Mouse (Mus musculus) forebrain, embryonic 13.5 days (tissue): ENCODE measurements at regions not wholly inside any gene's neighbourhood (a gene's known extent, or its start where the extent isn't known, plus 50 kb on each side); places are given as distances from the start of the nearest gene placed in this dataset.

Experiments
- ATAC-seq: fragments of 200-750 bp; cut with Nextera tagmentation; 2 replicates; pipeline ENCODE4 v1.8.0; 2017
- H3K27ac ChIP-seq: fragments of 300-500 bp; sonication (generic); 2 replicates; pipeline ENCODE4 v1.5.1; 2015; ENCODE audit warnings: inconsistent platforms, mild to moderate bottlenecking, moderate library complexity
- H3K27me3 ChIP-seq: fragments of 300-500 bp; sonication (generic); 2 replicates; pipeline ENCODE4 v1.6.1; 2015; ENCODE audit warnings: mild to moderate bottlenecking, inconsistent platforms
- H3K36me3 ChIP-seq: fragments of 300-500 bp; sonication (generic); 2 replicates; pipeline ENCODE4 v1.6.1; 2015; ENCODE audit warnings: mild to moderate bottlenecking, inconsistent platforms; ENCODE audit not compliant: poor library complexity, severe bottlenecking
- H3K4me1 ChIP-seq: fragments of 300-500 bp; sonication (generic); 2 replicates; pipeline ENCODE4 v1.6.1; 2015; ENCODE audit warnings: inconsistent platforms
- H3K4me2 ChIP-seq: fragments of 300-500 bp; sonication (generic); 2 replicates; pipeline ENCODE4 v1.6.1; 2015; ENCODE audit warnings: inconsistent platforms, mild to moderate bottlenecking, moderate library complexity
- H3K4me3 ChIP-seq: fragments of 300-500 bp; sonication (generic); 2 replicates; pipeline ENCODE4 v1.5.1; 2015; ENCODE audit warnings: mild to moderate bottlenecking, inconsistent platforms
- H3K9ac ChIP-seq: fragments of 300-500 bp; sonication (generic); 2 replicates; pipeline ENCODE4 v1.6.1; 2015; ENCODE audit warnings: mild to moderate bottlenecking, inconsistent platforms
- H3K9me3 ChIP-seq: fragments of 300-500 bp; sonication (generic); replicated peaks from 2 replicates; pipeline ENCODE4 v1.6.1; 2016; ENCODE audit warnings: inconsistent platforms
- WGBS: fragments of 180-500 bp; shearing (Covaris S2); methylation state at CpG from one replicate; pipeline ENCODE4 v1.1.7; 2015; 5-methylcytosine and 5-hydroxymethylcytosine counted together

GRCm38 (mm10) chr14:119966666-119967065 is 75.6 kb downstream of the Oxgr1 start:
- Histone ChIP-seq H3K27ac (no peak overlapping the region), H3K4me1 (peaks cover 4% of the 10 kb centered on the region; the same call in 1 of the 2 replicates), H3K9ac (no peak overlapping the region), H3K36me3 (no peaks in the 10 kb centered on the region), H3K4me3 (no peak overlapping the region), H3K9me3 (no peaks in the 10 kb centered on the region), H3K4me2 (no peak overlapping the region), H3K27me3 (no peaks in the 10 kb centered on the region)
- ATAC-seq, result no peak
- WGBS, result 96% methylated on average over 5 of the region's 5 CpGs

- H3K9me3 ChIP-seq, result no peaks in the 10 kb centered on the region
- no peak overlapping the region for H3K9ac ChIP-seq
- H3K27ac ChIP-seq, result no peak overlapping the region
- H3K36me3 ChIP-seq, result no peaks in the 10 kb centered on the region
- H3K4me2 ChIP-seq, result no peak overlapping the region
- peak; percentile 53 for ATAC-seq
- 62% methylated on average over 11 of the region's 11 CpGs for WGBS
- no peak overlapping the region for H3K4me3 ChIP-seq
- H3K4me1 ChIP-seq, result peaks cover 4% of the 10 kb centered on the region; the same call in 1 of the 2 replicates
- H3K27me3 ChIP-seq, result no peaks in the 10 kb centered on the region
Measured at GRCm38 (mm10) chr14:119965842-119966483, 76.3 kb downstream of the Oxgr1 start.

GRCm38 (mm10) chr14:119963741-119964140 is 78.5 kb downstream of the Oxgr1 start:
- H3K27me3 ChIP-seq, result no peaks in the 10 kb centered on the region
- no peak for ATAC-seq
- WGBS, result 79% methylated on average over 3 of the region's 3 CpGs

GRCm38 (mm10) chr14:119953861-119954260 is 88.4 kb downstream of the Oxgr1 start:
- Histone ChIP-seq H3K27ac (no peak overlapping the region), H3K27me3 (no peaks in the 10 kb centered on the region), H3K36me3 (no peaks in the 10 kb centered on the region), H3K9ac (no peak overlapping the region), H3K4me3 (no peak overlapping the region), H3K4me1 (peaks cover 9% of the 10 kb centered on the region; the same call in 1 of the 2 replicates), H3K4me2 (no peak overlapping the region), H3K9me3 (no peaks in the 10 kb centered on the region)
- ATAC-seq, result no peak
- 87% methylated on average over 14 of the region's 14 CpGs for WGBS

More at GRCm38 (mm10) chr14:119963741-119964140, 78.5 kb downstream of the Oxgr1 start:
- Histone ChIP-seq H3K9me3 (no peaks in the 10 kb centered on the region), H3K4me2 (no peak overlapping the region), H3K9ac (no peak overlapping the region), H3K4me1 (peaks cover 4% of the 10 kb centered on the region; the same call in 1 of the 2 replicates), H3K36me3 (no peaks in the 10 kb centered on the region), H3K27ac (no peak overlapping the region), H3K4me3 (no peak overlapping the region)

- no peak overlapping the region for H3K4me3 ChIP-seq
- WGBS, result 38% methylated on average over 10 of the region's 10 CpGs
- no peak overlapping the region for H3K27ac ChIP-seq
- no peak overlapping the region for H3K4me2 ChIP-seq
- H3K36me3 ChIP-seq, result no peaks in the 10 kb centered on the region
- ATAC-seq, result 0 out of 2 replicates have a peak, but pooled peaks have one; percentile 27
- H3K4me1 ChIP-seq, result peaks cover 9% of the 10 kb centered on the region; the same call in 1 of the 2 replicates
- H3K9me3 ChIP-seq, result no peaks in the 10 kb centered on the region
- H3K9ac ChIP-seq, result no peak overlapping the region
- H3K27me3 ChIP-seq, result no peaks in the 10 kb centered on the region
Measured at GRCm38 (mm10) chr14:119952877-119953624, 89.2 kb downstream of the Oxgr1 start.
